Mouse (Mus musculus) testis, postnatal 14 days (tissue): Measurements from ENCODE around the gene Slc4a5.
A peak's percentile ranks its signal among the peaks of the same experiment; 100 is the strongest.
"Not testable (repeated sequence)": the region's sequence is repeated elsewhere in the genome, so short reads cannot be mapped to it uniquely, and the experiment has no call there.

Source experiments
- DNase-seq: peaks from one replicate; pipeline ENCODE4 v3.0.0; 2021; ENCODE audit warnings: low spot score

Gene Slc4a5

DNA sequence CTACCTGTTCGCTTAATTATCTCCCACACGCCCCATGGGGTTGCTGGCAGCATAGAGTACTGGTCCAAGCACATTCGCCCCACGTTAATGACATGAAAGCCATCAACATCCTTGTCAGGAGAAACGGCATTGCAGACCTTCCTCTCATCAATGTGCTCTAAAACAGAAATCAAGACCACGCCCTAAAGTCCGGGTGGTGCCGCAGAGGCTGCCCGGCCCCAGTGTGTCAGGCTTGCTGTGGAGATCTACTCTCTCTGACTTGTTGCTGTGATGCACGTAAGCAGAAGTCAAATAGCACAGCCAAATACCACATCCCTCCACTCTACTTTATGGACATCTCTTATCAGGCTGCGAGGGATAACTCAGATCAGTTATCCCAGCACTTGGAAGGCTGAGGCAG is 91.6 kb downstream of the Slc4a5 start:
- DNase-seq, result no peak

GRCm38 (mm10) chr6:83312021-83312420 is 92.4 kb downstream of the Slc4a5 start:
- no peak for DNase-seq

- no peak for DNase-seq
Measured at GRCm38 (mm10) chr6:83312514-83312913, 92.9 kb downstream of the Slc4a5 start.

GRCm38 (mm10) chr6:83315293-83315692 is 95.7 kb downstream of the Slc4a5 start:
- peak; percentile 51 for DNase-seq

- DNase-seq, result peak; percentile 38
Measured at GRCm38 (mm10) chr6:83316022-83316421, 96.4 kb downstream of the Slc4a5 start.

GRCm38 (mm10) chr6:83317108-83317741 is 97.6 kb downstream of the Slc4a5 start:
- peak; percentile 96 for DNase-seq

DNA sequence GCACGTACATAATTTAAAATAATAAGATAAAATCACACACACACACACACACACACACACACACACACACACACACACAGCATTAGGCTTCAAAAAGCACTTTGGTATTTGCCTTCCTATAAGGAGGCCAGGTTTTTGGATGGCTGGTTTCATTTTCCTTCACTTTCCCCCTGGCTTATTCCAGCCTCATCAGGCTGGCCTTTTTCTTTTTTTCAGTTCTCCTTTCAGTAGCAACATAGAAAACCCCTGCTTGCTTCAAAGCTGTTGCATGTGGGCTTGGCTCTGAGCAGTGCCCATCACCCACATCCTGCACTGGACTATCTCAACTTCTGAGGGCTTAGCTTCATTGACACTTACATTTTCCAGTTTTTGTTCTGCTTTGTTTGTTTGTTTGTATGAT is 102.3 kb downstream of the Slc4a5 start:
- no peak for DNase-seq

GRCm38 (mm10) chr6:83322794-83323193 is 103.2 kb downstream of the Slc4a5 start:
- no peak for DNase-seq

DNA sequence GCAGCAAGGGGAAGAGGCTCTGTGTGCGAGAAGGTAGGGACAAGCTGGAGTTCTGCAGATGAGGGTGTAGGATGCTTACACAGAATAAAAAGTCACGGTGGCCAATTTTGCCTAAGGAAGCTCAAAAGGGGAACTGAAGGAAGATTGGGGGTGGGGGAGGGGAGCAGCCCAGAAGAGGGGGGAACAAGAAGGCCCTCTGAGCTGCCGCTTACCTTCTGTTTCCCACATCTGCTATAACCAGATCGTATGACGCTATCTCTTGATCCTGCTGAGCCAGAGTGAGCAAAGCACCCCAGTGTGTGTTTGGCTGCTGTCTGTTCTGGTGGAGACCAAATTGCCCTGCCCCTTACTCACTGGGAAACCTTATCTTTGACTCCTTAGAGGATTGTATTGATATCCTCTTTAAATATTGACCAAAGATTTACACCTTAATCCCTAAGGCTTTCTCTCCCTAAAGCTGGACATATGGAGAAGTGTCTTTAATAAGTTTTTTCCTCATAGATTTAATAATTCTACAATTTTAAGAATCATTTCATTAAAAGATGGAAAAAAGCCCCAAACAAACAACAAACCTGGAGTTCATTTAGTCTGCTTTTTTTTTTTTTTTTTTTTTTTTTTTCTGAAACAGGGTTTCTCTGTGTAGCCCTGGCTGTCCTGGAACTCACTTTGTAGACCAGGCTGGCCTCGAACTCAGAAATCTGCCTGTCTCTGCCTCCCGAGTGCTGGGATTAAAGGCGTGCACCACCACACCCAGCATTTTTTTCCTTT is 104.2 kb downstream of the Slc4a5 start:
- DNase-seq, result no peak

DNA sequence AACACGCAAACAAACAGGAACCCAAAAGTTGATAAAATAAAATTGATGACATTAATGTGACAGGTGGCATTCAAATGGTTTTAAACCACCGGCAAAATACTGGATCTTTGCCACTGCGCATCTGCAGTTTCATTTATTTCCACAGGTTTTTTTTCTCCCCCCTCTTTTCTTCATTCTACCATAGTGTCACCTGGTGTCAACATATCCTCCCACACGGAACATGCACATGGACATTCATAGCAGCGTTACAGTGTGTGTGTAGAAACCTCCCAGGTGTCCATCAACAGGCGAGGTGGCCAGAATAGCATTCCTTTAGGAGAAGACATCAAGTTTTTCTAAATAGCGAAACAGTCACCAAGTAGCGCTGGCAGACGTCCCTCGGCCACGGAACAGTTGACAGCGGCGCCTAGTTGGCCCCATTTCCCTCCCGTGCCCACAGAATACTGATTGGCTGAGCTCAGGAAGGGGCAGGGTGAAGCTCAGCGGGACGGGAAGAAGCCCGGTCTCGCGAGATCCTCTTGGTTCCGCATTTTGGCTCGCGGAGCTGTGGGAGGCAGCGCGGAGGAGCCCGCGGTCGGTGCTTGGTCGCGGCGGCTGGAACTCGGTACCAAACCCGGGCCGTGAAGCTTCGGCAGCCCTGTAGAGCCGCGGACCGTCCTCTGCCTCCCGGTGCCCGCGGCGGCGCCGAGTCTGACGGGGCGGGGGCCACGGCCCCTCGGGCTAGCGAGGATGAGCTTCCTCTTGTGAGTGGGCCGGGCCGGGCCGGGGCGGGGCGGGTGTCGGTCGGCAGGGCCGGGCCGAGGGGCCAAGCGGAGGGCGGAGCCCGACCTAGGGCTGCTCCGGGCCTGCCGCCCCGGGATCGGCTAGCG is 106.1 kb downstream of the Slc4a5 start, which contains the start of the genes Mthfd2 and Mob1a:
TSS of gene Mthfd2 (minus strand) at position 384 of the 869 bp plus-strand sequence.
TSS of gene Mob1a (plus strand) at position 492 of the 869 bp plus-strand sequence.
- peak; percentile 95 for DNase-seq

GRCm38 (mm10) chr6:83326394-83326736 is 106.7 kb downstream of the Slc4a5 start:
- DNase-seq, result no peak

GRCm38 (mm10) chr6:83326761-83327160 is 107.1 kb downstream of the Slc4a5 start:
- DNase-seq, result no peak

- DNase-seq, result no peak
Measured at GRCm38 (mm10) chr6:83327591-83328190, 108.1 kb downstream of the Slc4a5 start.

DNA sequence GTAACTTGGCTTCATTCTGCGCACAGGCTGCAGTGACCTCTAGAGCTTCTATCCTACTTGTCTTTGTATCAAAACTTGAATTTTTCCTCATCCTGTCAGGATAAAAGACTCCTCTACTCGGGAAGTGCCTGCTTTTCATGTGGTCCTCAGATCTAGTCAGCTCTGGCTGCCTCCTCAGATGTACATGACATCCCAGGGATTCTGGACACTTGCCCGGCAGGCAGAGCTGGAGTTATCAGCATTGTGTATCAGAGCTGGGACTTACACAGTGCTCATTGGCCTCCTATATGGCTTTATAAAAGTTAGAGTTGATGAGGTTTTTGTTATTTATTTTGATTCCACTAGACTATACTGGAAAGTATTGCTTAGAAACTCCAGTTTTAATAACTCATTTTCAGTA is 121.8 kb downstream of the Slc4a5 start:
- DNase-seq, result no peak

GRCm38 (mm10) chr6:83342957-83343356 is 123.3 kb downstream of the Slc4a5 start:
- DNase-seq, result no peak

DNA sequence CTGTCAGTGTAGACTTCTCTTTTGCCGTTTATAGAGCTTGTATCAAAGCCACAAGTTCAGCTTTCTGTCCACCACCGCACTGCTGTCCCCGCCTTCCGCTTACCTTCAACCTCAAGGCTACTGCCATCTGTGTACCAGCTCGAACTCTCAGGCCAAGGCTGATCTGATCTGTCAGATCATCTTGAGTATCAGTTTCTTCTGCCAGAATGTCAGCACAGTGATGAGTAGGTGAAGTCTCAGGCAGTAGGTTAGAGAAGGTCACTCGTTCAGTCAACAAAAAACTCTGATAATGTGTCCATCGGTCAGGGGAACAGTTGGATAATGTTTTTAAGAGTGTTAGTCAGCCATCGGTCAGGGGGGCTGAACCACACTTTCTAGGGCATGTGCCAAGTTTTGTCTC is 125.7 kb downstream of the Slc4a5 start:
- DNase-seq, result not testable (repeated sequence)

GRCm38 (mm10) chr6:83347916-83348315 is 128.3 kb downstream of the Slc4a5 start:
- DNase-seq, result no peak

DNA sequence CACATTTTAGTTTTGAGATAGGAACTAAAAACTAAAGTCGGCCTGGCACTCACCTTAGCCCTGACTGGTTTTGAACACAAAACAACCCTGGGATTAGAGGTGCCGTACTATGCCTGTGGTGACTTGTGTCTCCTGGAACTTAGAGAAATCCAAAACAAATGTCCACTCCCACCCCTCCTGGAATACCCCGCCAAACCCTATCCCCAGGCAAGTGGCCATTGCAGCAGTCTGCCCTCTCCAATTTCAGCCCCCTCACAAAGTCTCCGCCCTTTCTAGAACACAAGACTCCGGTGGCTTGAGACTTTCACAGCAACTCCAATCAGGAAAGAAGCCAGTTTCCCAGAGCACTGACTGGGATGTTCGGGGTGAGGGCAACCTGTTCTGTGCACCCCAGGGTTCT is 129.2 kb downstream of the Slc4a5 start, which contains the start of gene Bola3:
TSS of gene Bola3 (plus strand) at position 275 of the 400 bp plus-strand sequence.
- DNase-seq, result no peak

- DNase-seq, result peak; percentile 87
Measured at GRCm38 (mm10) chr6:83349274-83349958, 129.8 kb downstream of the Slc4a5 start.

GRCm38 (mm10) chr6:83350172-83350571 is 130.5 kb downstream of the Slc4a5 start:
- no peak for DNase-seq

DNA sequence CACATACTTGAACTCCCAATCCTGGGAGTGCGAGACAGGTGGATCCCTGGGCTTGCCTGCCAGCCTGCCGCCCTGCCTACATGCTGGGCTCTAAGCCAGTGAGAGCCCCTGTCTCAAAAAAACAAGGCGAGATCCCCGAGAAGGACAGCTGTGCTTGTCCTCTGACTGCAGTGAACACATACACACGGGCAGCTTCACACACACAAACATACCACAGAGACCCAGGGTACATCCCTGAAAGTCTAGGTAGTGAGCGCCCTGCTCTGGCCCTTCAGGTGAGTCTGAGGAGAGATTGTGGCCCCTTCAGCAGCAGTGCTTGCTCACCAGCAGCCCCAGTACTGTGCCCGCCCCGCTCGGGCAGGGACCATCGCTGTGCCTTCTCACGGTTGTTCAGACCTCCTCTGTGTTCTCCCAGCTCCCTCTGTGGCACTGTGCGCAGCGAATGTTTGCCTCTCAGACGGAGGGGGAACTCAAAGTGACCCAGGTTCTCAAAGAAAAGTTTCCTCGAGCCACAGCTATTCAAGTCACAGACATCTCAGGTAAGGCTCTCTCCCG is 131.3 kb downstream of the Slc4a5 start:
- no peak for DNase-seq
